Mouse (Mus musculus): ENCODE data around the gene Tpcn1. TPM values are rescaled to one million over a fixed set of nuclear protein-coding genes. Genes with fewer than 3 reads are reported as not detected.

The Tpcn1 gene
- polyA plus RNA-seq, 1 experiment from 2014 or later = 22.3 TPM

DNA sequence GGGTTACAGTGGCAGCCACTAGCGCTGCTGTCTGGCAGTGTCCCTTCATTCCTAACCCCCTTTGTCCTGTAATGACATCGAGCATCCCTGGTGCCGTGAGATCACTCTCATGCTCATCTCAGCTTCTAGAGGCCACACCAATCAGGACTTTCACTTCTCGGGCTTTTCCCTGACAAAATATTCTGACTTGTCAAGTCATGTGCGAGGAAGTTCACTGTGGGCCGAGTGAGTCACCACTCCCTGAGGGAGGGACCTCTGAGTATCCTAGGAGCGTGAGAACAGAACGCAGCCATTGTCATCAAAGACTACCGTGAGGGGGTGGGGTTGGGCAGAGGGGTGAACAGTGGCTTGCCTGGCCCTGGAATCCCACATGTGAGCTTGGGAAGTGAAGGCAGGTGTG, 70.9 kb downstream of the Tpcn1 start:
- no peak for ATAC-seq (ENCODE audit: insufficient number of reproducible peaks, insufficient read depth, low FRiP score, low TSS enrichment, low read depth)
- no peak overlapping the region for H3K9ac ChIP-seq
- 0 out of 2 replicates have a peak, but pooled peaks cover 7% of the 10 kb centered on the region for H3K36me3 ChIP-seq
- no peaks in the 10 kb centered on the region for H3K9me3 ChIP-seq
- no peak overlapping the region for H3K27ac ChIP-seq
- no peaks in the 10 kb centered on the region for H3K27me3 ChIP-seq
- WGBS = 47% methylated on average over 9 of the region's 9 CpGs
- H3K4me2 ChIP-seq = no peak overlapping the region
- no peak overlapping the region for H3K4me3 ChIP-seq
- peaks cover 41% of the 10 kb centered on the region for H3K4me1 ChIP-seq

DNA sequence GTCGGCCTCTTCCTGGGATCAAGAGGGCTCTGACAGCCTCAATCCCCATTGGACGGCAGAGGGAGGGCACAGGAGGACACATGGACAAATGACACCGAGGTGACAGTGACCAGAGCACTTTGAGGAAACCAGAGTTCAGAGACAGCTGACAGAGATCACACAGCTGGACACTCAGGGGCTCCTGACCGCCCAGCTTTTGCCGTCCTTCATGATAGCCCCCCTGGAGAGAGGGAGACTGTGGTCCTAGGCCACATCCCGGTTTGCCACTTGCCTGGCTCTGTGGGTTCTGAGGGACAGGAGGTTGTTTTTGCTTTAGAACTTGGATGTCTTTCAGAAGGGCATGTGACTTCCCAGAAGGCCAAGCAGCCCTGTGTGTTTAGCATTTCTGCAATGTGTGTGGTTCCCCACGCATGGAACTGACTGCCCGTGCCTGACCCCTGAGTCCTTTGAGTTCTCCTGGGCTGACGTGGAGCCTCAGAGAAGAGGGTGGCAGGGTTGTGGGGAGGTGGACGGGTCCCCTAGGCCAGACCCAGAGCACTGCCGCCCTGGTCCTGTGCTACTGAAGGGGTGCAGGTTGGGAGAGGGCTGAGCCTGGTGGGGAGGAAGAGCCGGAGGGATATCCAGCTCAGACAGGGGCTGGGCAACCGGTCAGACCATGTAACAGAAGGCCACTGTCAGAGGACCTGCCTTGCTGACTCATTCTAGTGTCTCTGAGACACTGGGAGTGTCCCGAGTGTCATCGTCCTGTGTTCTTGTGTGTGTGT, 72.1 kb downstream of the Tpcn1 start:
- peaks cover 48% of the 10 kb centered on the region for H3K4me1 ChIP-seq
- WGBS = 53% methylated on average over 15 of the region's 15 CpGs

DNA sequence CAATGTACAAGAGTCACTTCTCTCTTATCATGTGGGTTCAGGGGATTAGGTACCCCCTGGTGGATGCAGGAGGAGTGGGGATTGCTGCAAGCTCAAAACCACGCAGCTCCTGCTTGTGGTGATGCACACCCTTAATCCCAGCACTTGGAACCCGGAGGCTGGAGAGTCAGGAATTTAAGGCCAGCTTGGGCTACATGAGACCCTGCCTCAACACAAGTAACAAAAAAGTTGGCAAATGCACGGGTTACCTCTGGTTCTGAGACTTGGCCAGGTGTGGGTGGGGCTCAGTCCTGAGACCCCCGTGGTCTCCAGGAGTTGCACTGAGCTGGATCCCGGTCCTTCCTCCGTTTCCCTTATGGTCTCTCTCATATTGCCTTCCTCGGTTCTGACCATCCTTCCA, 73.0 kb downstream of the Tpcn1 start:
- Histone ChIP-seq H3K9me3 (no peaks in the 10 kb centered on the region), H3K27me3 (peaks cover 4% of the 10 kb centered on the region; the same call in 1 of the 2 replicates), H3K4me1 (peaks cover 51% of the 10 kb centered on the region), H3K36me3 (no peaks in the 10 kb centered on the region), H3K4me2 (no peak overlapping the region), H3K27ac (peak overlapping the region; percentile 72; the same call in 1 of the 2 replicates), H3K9ac (no peak overlapping the region), H3K4me3 (no peak overlapping the region)
- ATAC-seq (ENCODE audit: insufficient number of reproducible peaks, insufficient read depth, low FRiP score, low TSS enrichment, low read depth) = no peak
- 69% methylated on average over 7 of the region's 7 CpGs for WGBS

More for the DNA sequence above, 72.1 kb downstream of the Tpcn1 start:
- H3K27ac ChIP-seq = no peak overlapping the region
- H3K9ac ChIP-seq = no peak overlapping the region
- ATAC-seq (ENCODE audit: insufficient number of reproducible peaks, insufficient read depth, low FRiP score, low TSS enrichment, low read depth) = no peak
- H3K36me3 ChIP-seq = no peaks in the 10 kb centered on the region
- H3K4me3 ChIP-seq = no peak overlapping the region
- H3K27me3 ChIP-seq = peaks cover 4% of the 10 kb centered on the region; the same call in 1 of the 2 replicates
- no peak overlapping the region for H3K4me2 ChIP-seq
- H3K9me3 ChIP-seq = no peaks in the 10 kb centered on the region

DNA sequence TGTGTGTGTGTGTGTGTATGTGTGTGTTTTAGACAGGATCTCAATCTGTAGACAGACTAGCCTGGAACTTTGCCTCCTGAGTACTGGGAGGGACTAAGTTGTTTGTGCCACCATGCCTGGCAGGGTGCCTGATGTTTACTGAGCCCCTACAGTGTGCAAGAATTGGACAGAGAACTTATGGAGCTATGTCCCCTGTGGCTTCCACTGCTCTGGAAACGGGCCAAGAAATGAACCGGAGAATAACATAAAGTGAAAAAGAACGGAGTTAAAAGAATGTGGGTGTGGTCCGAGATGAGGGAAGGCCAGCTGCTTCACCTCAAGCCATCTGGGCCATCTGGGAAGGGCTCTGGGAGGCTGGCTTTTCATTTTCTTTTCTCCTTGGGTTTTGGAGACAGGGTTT, 73.7 kb downstream of the Tpcn1 start:
- no peaks in the 10 kb centered on the region for H3K36me3 ChIP-seq
- WGBS = 11% methylated on average over 4 of the region's 4 CpGs
- H3K4me1 ChIP-seq = peaks cover 55% of the 10 kb centered on the region
- no peak overlapping the region for H3K4me2 ChIP-seq
- no peak overlapping the region for H3K4me3 ChIP-seq
- H3K9ac ChIP-seq = no peak overlapping the region
- no peaks in the 10 kb centered on the region for H3K9me3 ChIP-seq
- ATAC-seq (ENCODE audit: insufficient number of reproducible peaks, insufficient read depth, low FRiP score, low TSS enrichment, low read depth) = no peak
- H3K27me3 ChIP-seq = peaks cover 4% of the 10 kb centered on the region; the same call in 1 of the 2 replicates
- H3K27ac ChIP-seq = peak overlapping the region; percentile 72; the same call in 1 of the 2 replicates

DNA sequence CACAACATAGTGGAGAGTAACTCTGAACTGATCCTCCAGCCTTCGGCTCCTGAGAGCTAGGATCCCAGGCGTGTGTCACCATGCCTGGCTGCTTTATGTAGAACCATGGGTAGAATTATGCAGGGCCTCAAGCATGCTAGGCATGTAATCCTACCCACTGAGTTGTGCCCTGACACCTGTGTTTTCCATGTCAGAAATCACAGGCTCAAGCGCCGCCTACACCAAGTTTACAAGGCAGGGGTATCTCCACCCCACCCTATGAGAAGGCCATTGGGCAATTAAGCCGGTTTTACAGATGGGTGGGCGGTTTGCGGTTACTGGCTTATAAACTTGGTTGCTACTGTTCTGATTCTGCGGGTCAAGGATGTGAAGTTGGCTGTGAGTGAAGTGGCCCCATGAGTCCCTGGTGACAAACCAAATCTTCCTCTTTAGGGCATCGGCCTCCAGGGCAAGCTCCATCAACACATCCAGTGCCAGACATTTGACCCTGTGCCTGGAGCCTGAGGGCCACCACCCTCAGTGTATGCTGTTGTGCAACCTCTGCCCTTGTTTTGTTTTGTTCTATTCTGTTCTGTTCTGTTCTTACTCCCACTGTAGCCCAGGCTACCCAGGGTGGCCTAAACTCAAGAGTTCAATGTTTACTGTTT, 74.3 kb downstream of the Tpcn1 start:
- Histone ChIP-seq H3K27me3 (peaks cover 4% of the 10 kb centered on the region; the same call in 1 of the 2 replicates), H3K4me2 (no peak overlapping the region), H3K9me3 (no peaks in the 10 kb centered on the region), H3K9ac (no peak overlapping the region), H3K4me3 (no peak overlapping the region), H3K4me1 (peaks cover 55% of the 10 kb centered on the region), H3K36me3 (no peaks in the 10 kb centered on the region), H3K27ac (peak overlapping the region; percentile 72; the same call in 1 of the 2 replicates)
- ATAC-seq (ENCODE audit: insufficient number of reproducible peaks, insufficient read depth, low FRiP score, low TSS enrichment, low read depth) = no peak
- 82% methylated on average over 9 of the region's 9 CpGs for WGBS

DNA sequence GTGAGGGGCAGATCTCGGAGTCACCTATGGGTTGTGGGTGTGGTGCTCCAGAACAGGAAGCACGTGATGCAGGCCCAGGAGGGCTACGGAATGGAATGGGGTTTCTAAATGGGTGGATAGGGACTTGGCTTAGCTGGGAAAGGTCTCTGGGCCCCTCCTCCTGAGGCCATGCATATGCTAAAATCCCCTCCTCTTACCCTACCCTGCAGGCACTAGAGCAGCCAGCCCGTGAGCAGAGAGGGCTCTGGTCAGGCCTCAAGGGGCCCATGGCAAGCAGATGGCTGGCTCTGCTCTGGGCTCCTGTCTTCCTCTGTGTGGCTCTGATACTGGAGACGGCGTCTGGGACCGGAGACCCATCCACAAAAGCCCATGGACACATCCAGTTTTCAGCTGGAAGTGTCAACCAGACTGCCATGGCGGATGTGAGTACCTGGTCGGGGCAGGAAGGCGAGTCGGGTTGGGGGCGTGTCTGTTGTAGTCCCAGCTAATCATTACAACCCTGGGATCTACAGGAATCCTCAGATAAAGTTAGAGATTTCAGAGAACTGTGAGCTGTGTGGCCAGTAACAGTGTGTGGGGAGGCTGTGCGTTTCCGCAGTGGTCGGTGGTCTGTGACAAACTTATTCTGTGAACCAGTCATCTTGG, 75.4 kb downstream of the Tpcn1 start:
- peaks cover 4% of the 10 kb centered on the region; the same call in 1 of the 2 replicates for H3K27me3 ChIP-seq
- 39% methylated on average over 15 of the region's 15 CpGs for WGBS
- H3K9me3 ChIP-seq = no peaks in the 10 kb centered on the region
- H3K36me3 ChIP-seq = no peaks in the 10 kb centered on the region
- H3K4me2 ChIP-seq = no peak overlapping the region
- no peak overlapping the region for H3K4me3 ChIP-seq
- 0 out of 2 replicates have a peak overlapping the region, but pooled peaks have one; percentile 7 for H3K27ac ChIP-seq
- no peak overlapping the region for H3K9ac ChIP-seq
- ATAC-seq (ENCODE audit: insufficient number of reproducible peaks, insufficient read depth, low FRiP score, low TSS enrichment, low read depth) = no peak
- H3K4me1 ChIP-seq = peaks cover 55% of the 10 kb centered on the region

DNA sequence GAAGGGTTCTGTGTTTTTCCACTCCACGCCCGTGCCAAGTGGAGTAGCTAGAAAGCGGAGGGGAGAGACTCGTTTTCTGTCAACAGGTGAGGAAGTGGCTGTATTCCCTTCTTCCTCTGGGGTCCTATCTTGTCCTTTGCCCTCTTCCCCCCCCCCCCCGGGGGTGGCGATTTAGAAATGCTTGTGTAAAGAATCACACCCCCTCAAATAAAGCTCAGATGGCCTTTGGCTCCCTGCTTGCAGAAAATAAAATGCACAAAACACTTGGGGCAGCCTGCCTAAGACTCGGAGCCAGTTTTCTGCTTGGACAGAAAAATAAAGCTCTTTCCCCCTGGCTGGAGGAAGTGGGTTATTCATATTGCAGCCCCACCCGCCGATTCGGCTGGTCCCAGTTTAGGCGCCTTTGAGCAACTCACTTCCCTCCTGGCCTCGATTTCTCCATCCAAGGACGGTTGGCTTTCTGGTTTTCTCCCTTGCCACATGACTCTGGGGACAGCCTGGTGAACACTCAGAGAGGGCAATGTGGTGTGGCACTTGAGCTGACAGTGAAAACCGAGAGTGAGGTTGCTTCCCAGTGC, 76.7 kb downstream of the Tpcn1 start:
- H3K27ac ChIP-seq = no peak overlapping the region
- ATAC-seq (ENCODE audit: insufficient number of reproducible peaks, insufficient read depth, low FRiP score, low TSS enrichment, low read depth) = no peak
- H3K4me1 ChIP-seq = peaks cover 49% of the 10 kb centered on the region
- H3K9me3 ChIP-seq = no peaks in the 10 kb centered on the region
- peaks cover 4% of the 10 kb centered on the region; the same call in 1 of the 2 replicates for H3K27me3 ChIP-seq
- peak overlapping the region; percentile 56 for H3K4me3 ChIP-seq
- peak overlapping the region; percentile 65; the same call in 1 of the 2 replicates for H3K9ac ChIP-seq
- H3K4me2 ChIP-seq = peak overlapping the region; percentile 78
- 31% methylated on average over 14 of the region's 14 CpGs for WGBS
- H3K36me3 ChIP-seq = no peaks in the 10 kb centered on the region

DNA sequence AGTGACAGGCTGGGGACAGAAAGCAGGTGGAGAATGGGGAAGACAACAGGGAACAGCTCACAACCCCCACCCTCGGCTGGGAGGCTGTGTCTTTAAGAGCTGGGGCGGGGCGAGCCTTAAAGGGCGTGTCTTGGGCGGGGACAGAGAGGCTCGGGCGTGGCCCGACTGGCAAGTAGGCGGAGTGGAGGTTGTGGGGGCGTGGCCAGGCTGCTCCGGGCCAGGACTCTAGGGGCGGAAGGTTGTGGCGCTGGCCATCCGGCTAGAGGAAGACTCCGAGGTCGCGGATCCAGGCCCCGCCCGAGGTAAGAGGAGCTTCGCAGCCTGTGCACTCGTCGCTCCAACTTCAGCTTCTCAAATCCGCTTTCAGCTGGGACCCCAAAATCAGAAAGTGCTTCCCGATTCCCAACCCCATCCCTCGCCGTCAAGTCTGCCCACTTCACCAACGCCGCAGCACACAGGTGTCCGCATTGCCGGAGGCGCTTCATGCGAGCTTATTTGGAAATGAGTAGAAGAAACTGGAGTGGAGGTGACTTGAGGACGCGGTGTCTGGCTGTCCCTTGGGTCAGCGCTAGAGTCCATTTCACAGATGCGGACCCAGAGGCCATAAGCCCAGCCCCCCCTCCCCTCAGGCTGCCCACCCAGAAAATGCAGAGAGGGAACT, 77.4 kb downstream of the Tpcn1 start, which contains the start of gene Slc8b1:
TSS of gene Slc8b1 (plus strand) at position 187 of the 661 bp plus-strand sequence.
- Histone ChIP-seq H3K4me1 (peaks cover 43% of the 10 kb centered on the region), H3K36me3 (no peaks in the 10 kb centered on the region), H3K9me3 (no peaks in the 10 kb centered on the region), H3K4me2 (peak within 1 kb of the TSS; percentile 78), H3K27ac (no peak within 1 kb of the TSS), H3K27me3 (peaks cover 4% of the 10 kb centered on the region; the same call in 1 of the 2 replicates), H3K4me3 (peak within 1 kb of the TSS; percentile 56), H3K9ac (peak within 1 kb of the TSS; percentile 65)
- peak; percentile 73 for ATAC-seq (ENCODE audit: insufficient number of reproducible peaks, insufficient read depth, low FRiP score, low TSS enrichment, low read depth)
- 0% methylated on average over 36 of the region's 36 CpGs for WGBS

DNA sequence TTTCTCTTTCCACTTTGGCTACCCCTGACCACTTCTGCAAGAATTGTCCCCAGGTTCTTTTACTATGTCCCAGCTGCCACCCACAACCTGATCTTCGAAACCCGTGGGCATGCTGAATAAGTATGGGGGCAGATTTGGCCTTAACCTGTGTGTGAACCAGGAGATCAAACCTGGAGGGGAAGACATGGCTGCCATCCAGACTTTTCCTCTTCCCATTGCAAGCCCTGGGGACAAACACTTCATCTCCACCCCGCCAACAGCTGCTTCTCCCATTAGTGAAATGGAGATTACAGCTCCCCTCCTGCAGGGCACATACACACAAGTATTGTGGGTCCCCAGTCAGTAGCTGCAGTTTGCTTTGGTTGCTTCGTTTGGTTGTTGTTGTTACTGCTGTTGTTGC, 81.2 kb downstream of the Tpcn1 start:
- H3K27me3 ChIP-seq = peaks cover 4% of the 10 kb centered on the region; the same call in 1 of the 2 replicates
- no peak for ATAC-seq (ENCODE audit: insufficient number of reproducible peaks, insufficient read depth, low FRiP score, low TSS enrichment, low read depth)
- H3K9ac ChIP-seq = no peak overlapping the region
- no peaks in the 10 kb centered on the region for H3K36me3 ChIP-seq
- H3K27ac ChIP-seq = no peak overlapping the region
- no peaks in the 10 kb centered on the region for H3K9me3 ChIP-seq
- peaks cover 27% of the 10 kb centered on the region for H3K4me1 ChIP-seq
- no peak overlapping the region for H3K4me2 ChIP-seq
- no peak overlapping the region for H3K4me3 ChIP-seq
- WGBS = 51% methylated on average over 4 of the region's 4 CpGs

DNA sequence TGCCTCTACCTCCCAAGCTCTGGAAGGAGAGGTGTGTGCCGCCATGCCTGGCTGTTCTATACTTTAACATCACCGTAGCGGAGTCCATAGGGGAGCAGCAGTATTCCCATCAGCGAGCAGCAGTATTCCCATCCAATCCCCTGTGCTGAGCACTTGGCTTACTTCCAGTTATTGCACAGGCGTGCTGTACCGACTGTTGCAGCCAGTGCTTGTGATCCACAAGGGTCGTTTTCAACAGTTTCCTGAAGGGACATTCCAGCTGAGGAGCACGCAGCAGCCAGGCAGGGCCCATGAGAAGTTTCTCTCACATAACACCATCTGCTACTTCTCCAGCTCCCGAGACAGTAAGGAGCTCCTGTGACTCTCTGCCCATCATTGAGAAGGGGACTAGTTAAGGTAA, 82.0 kb downstream of the Tpcn1 start:
- Histone ChIP-seq H3K27me3 (no peaks in the 10 kb centered on the region), H3K9ac (no peak overlapping the region), H3K4me3 (no peak overlapping the region), H3K36me3 (no peaks in the 10 kb centered on the region), H3K9me3 (no peaks in the 10 kb centered on the region), H3K4me2 (no peak overlapping the region), H3K4me1 (peaks cover 30% of the 10 kb centered on the region), H3K27ac (no peak overlapping the region)
- WGBS = 60% methylated on average over 9 of the region's 9 CpGs
- ATAC-seq (ENCODE audit: insufficient number of reproducible peaks, insufficient read depth, low FRiP score, low TSS enrichment, low read depth) = no peak

DNA sequence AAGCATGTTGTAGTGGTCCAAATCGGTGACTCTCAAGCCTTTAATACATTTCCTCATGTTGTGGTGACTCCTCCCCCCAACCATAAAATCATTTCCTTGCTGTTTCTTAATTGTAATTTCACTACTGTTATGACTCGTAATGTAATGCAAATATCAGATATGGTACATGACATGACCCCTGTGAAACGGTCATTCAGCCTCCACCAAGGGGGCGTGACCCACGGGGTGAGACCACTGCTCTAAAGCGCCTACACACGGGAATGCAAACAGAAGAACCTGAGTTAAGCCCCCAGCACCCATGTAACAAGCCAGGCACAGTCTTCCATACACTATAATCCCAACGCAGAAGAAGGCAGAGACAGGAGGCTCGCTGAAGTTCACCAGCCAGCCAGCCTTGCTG, 82.7 kb downstream of the Tpcn1 start:
- H3K9me3 ChIP-seq = no peaks in the 10 kb centered on the region
- H3K4me1 ChIP-seq = peaks cover 28% of the 10 kb centered on the region
- no peaks in the 10 kb centered on the region for H3K36me3 ChIP-seq
- H3K27ac ChIP-seq = no peak overlapping the region
- peak overlapping the region; percentile 6; the same call in 1 of the 2 replicates for H3K4me3 ChIP-seq
- 0 out of 2 replicates have a peak overlapping the region, but pooled peaks have one; percentile 49 for H3K9ac ChIP-seq
- H3K4me2 ChIP-seq = peak overlapping the region; percentile 47
- 67% methylated on average over 9 of the region's 9 CpGs for WGBS
- H3K27me3 ChIP-seq = no peaks in the 10 kb centered on the region
- ATAC-seq (ENCODE audit: insufficient number of reproducible peaks, insufficient read depth, low FRiP score, low TSS enrichment, low read depth) = no peak
